Mouse (Mus musculus): ENCODE data around the gene Akap12.

The Akap12 gene

GRCm38 (mm10) chr10:4404895-4405491 is 138.8 kb downstream of the Akap12 start:
- DNase-seq (ENCODE audit: low spot score in 2 of 2), result no peak

GRCm38 (mm10) chr10:4405511-4405910 is 139.3 kb downstream of the Akap12 start:
- DNase-seq (ENCODE audit: low spot score in 2 of 2), result no peak

GRCm38 (mm10) chr10:4407191-4407590 is 141.0 kb downstream of the Akap12 start:
- DNase-seq (ENCODE audit: low spot score in 2 of 2), result no peak
